Mouse (Mus musculus): ENCODE data around the gene Ankra2. TPM values are rescaled to one million over a fixed set of nuclear protein-coding genes. Genes with fewer than 3 reads are reported as not detected.

Gene Ankra2
- polyA plus RNA-seq, 1 experiment from 2014 or later = 42.2 TPM

DNA sequence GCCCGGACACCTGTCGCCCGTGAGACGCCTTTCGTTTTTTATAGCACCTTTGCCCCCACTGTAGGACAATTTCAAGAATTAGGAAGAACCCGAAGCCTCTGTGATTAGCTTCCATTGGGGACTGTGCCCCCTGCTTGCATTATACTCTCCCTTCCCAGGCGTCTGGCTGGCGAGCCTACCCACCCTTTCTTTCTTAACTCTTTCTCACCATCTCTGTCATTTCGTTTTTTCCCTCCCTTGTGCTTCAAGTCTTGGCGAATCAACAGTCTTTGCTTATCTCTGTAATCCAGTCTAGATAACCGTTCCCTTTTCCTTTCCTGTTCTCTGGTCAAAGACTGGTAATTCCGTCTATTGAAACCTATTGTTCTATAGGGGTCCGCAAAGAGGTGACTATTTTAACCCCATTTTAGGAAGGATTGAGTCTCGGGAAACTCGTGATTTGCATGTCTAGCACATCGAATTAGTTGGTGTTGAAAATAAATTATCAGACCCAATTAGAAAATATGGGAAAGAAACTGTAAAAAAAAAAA lies 649 bp downstream of the Ankra2 start:
- Histone ChIP-seq H3K4me3 (peak overlapping the region; percentile 65), H3K36me3 (peaks cover 24% of the 10 kb centered on the region), H3K9me3 (replicated peaks) (no peaks in the 10 kb centered on the region), H3K4me2 (replicated peaks) (peak overlapping the region; percentile 91), H3K27me3 (no peaks in the 10 kb centered on the region), H3K27ac (peak overlapping the region; percentile 95), H3K9ac (peak overlapping the region; percentile 86), H3K4me1 (peaks cover 18% of the 10 kb centered on the region)
- peak; percentile 60 for ATAC-seq (ENCODE audit: low FRiP score)
- WGBS = under 1% methylated on average over 16 of the region's 16 CpGs

DNA sequence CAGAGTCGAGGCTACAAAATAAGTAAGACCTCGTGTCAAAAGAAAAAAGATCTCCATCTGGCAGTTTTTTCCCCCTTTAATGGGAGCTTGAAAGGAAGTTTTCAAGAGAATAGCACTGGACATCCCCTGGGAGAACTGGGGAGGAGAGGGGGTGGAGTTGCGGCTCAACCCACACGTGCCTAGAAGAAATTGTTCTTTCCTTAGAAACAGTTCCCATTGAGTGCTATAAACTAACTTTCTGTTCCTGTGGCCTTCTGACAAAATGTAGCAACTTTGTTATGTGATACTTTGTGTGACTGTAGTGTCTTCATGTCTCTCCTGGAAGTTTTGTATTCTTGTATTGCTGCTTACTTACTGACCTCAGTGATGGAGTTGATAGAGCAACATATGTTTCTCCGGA lies 1.2 kb downstream of the Ankra2 start:
- Histone ChIP-seq H3K27me3 (no peaks in the 10 kb centered on the region), H3K36me3 (peaks cover 24% of the 10 kb centered on the region), H3K4me2 (replicated peaks) (peak overlapping the region; percentile 91), H3K9ac (peak overlapping the region; percentile 86), H3K9me3 (replicated peaks) (no peaks in the 10 kb centered on the region), H3K4me3 (peak overlapping the region; percentile 65), H3K27ac (no peak overlapping the region), H3K4me1 (peaks cover 18% of the 10 kb centered on the region)
- ATAC-seq (ENCODE audit: low FRiP score) = no peak
- 31% methylated on average over 5 of the region's 5 CpGs for WGBS

DNA sequence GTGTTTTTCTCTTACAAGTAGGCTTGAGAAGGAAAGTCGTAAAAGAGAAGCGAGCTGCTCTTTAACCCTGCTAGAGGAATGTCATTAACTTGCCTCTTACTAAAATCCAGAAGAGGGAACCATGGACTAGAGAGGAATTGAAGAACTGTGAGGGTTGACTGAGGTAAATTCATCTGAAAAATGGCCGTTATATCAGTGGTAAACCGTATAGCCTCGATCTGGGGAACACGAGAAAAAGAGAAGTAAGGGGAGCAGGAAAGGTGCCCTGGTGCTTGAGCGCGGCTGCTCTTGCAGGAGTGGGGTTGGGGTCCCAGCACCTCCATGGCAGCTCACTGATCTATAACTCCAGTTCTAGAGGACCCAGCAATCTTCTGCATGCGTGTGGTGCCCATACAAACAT lies 11.1 kb downstream of the Ankra2 start:
- ATAC-seq (ENCODE audit: low FRiP score) = no peak
- Histone ChIP-seq H3K9ac (no peak overlapping the region), H3K4me1 (no peaks in the 10 kb centered on the region), H3K4me2 (replicated peaks) (no peak overlapping the region), H3K4me3 (no peak overlapping the region), H3K27ac (no peak overlapping the region), H3K36me3 (peaks cover 55% of the 10 kb centered on the region), H3K9me3 (replicated peaks) (no peaks in the 10 kb centered on the region), H3K27me3 (no peaks in the 10 kb centered on the region)
- WGBS = 93% methylated on average over 9 of the region's 9 CpGs

DNA sequence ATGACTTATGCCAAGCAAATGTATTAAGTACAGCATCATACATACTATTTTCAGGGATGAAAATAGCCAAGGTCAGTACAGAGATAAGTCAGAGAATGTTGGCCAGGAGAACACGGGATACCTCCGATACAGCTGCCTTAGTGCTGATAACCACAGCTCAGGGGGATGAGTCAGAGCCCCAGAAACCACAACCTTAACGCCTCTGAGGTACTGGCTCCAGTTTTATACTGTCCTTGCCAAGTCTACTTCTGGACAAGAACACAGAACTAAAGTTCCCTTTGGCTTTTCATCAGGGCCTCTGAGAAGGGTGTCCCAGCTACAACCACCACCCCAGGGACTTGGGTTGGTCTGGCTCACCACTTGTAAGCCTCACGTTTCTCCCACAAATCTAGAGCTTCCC lies 12.8 kb downstream of the Ankra2 start:
- no peaks in the 10 kb centered on the region for H3K27me3 ChIP-seq
- H3K4me1 ChIP-seq = no peaks in the 10 kb centered on the region
- WGBS = 87% methylated on average over 4 of the region's 4 CpGs
- H3K4me2 ChIP-seq (replicated peaks) = no peak overlapping the region
- no peak overlapping the region for H3K9ac ChIP-seq
- H3K9me3 ChIP-seq (replicated peaks) = no peaks in the 10 kb centered on the region
- H3K4me3 ChIP-seq = no peak overlapping the region
- no peak for ATAC-seq (ENCODE audit: low FRiP score)
- H3K27ac ChIP-seq = no peak overlapping the region
- H3K36me3 ChIP-seq = peaks cover 48% of the 10 kb centered on the region

DNA sequence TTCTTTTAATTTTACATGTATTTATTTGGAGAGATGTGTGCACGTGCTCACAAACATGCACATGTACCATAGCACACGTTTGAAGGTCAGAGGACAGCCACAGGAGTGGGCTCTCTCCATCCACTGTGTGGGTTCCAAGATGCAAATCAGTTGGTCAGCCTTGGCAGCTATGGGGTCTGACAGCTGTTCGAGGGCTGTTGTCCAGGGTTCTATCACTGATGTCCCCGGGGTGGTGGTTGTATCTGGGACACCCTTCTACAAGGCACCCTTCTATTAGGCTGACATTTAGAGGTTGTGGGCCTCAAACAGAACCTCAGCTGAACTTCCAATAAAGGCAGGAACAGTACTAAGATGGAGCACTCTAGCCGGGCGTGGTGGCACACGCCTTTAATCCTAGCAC lies 13.4 kb downstream of the Ankra2 start:
- 88% methylated on average over 7 of the region's 7 CpGs for WGBS
- Histone ChIP-seq H3K4me2 (replicated peaks) (no peak overlapping the region), H3K9me3 (replicated peaks) (no peaks in the 10 kb centered on the region), H3K4me1 (no peaks in the 10 kb centered on the region), H3K27ac (no peak overlapping the region), H3K27me3 (no peaks in the 10 kb centered on the region), H3K36me3 (peaks cover 42% of the 10 kb centered on the region), H3K4me3 (no peak overlapping the region), H3K9ac (no peak overlapping the region)
- no peak for ATAC-seq (ENCODE audit: low FRiP score)

DNA sequence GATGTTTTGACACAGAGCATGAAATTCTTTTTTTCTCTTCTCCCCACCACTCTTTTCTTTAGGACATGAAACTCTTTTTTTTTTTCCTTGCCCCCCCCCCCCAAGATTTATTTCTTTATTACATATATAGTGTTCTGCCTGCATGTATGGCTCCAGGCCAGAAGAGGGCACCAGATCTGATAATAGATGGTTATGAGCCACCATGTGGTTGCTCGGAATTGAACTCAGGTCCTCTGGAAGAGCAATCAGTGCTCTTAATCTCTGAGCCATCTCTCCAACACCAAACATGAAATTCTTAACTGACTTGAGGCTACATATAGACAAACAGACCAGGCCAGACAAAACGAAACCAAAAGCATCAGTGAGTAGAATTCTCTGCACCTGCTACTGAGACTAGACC lies 14.6 kb downstream of the Ankra2 start:
- Histone ChIP-seq H3K4me1 (no peaks in the 10 kb centered on the region), H3K9ac (no peak overlapping the region), H3K4me2 (replicated peaks) (no peak overlapping the region), H3K27ac (no peak overlapping the region), H3K27me3 (no peaks in the 10 kb centered on the region), H3K36me3 (peaks cover 31% of the 10 kb centered on the region), H3K4me3 (no peak overlapping the region), H3K9me3 (replicated peaks) (no peaks in the 10 kb centered on the region)
- 86% methylated on average over 2 of the region's 2 CpGs for whole genome bisulfite sequencing
- no peak for ATAC-seq (ENCODE audit: low FRiP score)

DNA sequence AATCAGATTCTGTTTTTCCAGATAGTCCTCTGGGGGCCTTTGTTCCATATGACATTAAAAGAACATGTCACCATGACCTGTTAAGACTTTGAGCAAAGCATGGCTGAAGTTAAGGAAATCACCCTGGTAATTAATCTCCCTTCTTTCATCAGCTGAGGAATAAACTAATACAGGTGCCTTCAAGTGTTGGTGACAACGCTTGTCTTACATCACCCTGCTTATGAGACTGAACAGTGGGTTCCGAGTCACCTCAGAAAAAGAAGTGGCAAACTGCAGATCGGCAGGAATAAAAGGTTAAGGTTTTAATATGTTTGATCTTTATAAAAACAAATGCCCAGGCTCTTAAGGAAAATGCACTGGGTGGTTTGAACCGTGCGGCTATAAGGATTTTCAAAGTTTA lies 16.8 kb downstream of the Ankra2 start, which contains the start of gene Gm21976:
Gene Gm21976 (plus strand): TSS at position 202 of the 400 bp plus-strand sequence.
- Histone ChIP-seq H3K4me3 (no peak within 1 kb of the TSS), H3K4me1 (no peaks in the 10 kb centered on the region), H3K9me3 (replicated peaks) (no peaks in the 10 kb centered on the region), H3K9ac (no peak within 1 kb of the TSS), H3K27me3 (no peaks in the 10 kb centered on the region), H3K4me2 (replicated peaks) (no peak within 1 kb of the TSS), H3K36me3 (peaks cover 12% of the 10 kb centered on the region), H3K27ac (no peak within 1 kb of the TSS)
- no peak for ATAC-seq (ENCODE audit: low FRiP score)
- WGBS = 90% methylated on average over 5 of the region's 5 CpGs

DNA sequence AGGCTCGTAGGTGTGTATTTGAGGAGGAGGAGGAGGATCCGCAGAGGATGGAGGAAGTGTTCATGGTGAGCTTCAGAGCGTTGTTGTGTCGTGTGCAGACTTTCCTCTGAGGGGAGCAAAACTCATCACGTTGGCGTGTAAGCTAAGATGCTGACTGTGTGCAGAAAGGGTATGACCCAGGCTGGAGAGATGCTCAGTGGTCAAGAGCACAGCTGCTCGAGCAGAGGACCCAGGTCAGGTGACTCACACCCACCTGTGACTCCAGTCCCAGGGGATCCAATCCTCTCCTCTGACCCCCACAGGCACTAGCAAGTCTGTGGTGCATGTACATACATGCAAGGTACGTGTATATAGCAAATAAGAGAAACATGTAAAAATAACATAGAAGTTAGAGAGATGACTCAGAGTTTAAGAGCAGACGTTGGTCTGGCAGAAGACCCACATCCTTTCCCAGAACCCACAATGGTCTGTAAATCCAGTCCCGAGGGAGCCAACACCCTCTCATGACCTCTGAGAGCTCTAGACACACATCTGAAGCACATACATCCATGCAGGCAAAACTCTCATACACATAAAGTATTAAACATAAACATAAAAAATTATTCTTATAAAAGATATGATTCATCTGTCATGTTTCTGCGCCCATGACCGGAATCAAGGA lies 18.2 kb downstream of the Ankra2 start:
- Histone ChIP-seq H3K9me3 (replicated peaks) (no peaks in the 10 kb centered on the region), H3K27me3 (no peaks in the 10 kb centered on the region), H3K27ac (no peak overlapping the region), H3K9ac (no peak overlapping the region), H3K4me2 (replicated peaks) (no peak overlapping the region), H3K4me1 (no peaks in the 10 kb centered on the region), H3K36me3 (peaks cover 2% of the 10 kb centered on the region; the same call in 1 of the 2 replicates), H3K4me3 (no peak overlapping the region)
- ATAC-seq (ENCODE audit: low FRiP score) = no peak
- 83% methylated on average over 12 of the region's 12 CpGs for WGBS

DNA sequence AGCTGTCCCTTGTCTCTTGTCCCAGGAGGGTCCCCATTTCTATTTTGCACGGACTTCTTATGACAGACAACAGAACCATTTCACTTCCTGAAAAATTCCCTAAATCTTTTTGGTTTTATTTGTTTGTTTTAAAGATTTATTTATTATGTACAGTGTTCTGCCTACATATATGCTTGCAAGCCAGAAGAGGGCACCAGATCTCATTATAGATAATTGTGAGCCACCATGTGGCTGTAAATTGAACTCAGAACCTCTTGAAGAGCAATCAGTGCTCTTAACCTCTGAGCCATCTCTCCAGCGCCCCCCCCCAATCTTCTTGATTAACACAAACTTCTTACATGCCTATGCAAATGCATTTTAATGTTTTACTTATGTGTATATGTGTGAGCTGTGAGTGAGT lies 27.8 kb downstream of the Ankra2 start:
- H3K9ac ChIP-seq = no peak overlapping the region
- H3K4me2 ChIP-seq (replicated peaks) = no peak overlapping the region
- H3K4me3 ChIP-seq = no peak overlapping the region
- WGBS = 45% methylated on average over 2 of the region's 2 CpGs
- H3K9me3 ChIP-seq (replicated peaks) = no peaks in the 10 kb centered on the region
- H3K27ac ChIP-seq = no peak overlapping the region
- no peaks in the 10 kb centered on the region for H3K27me3 ChIP-seq
- H3K4me1 ChIP-seq = no peaks in the 10 kb centered on the region
- no peaks in the 10 kb centered on the region for H3K36me3 ChIP-seq
- ATAC-seq (ENCODE audit: low FRiP score) = no peak

DNA sequence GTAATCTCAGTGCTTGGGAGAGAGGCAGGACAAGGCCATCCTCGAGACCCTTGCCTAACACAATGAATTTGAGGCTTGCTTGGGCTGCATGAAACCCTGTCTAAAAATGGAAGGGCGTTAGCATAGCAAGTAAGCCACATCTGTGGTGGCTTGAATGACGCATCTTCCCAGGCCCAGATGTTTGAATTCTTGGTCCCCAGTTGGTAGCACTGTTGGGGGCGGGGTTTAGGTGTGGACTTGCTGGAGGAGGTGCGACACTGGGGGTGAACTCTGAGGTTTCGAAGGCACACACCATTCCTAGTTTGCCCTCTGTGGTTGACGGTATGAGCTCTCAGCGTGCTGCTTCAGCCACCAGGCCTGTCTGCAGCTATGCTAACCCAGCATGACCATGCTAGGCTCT lies 28.8 kb downstream of the Ankra2 start:
- no peaks in the 10 kb centered on the region for H3K4me1 ChIP-seq
- no peaks in the 10 kb centered on the region for H3K36me3 ChIP-seq
- H3K27ac ChIP-seq = no peak overlapping the region
- H3K9me3 ChIP-seq (replicated peaks) = no peaks in the 10 kb centered on the region
- H3K4me3 ChIP-seq = no peak overlapping the region
- ATAC-seq (ENCODE audit: low FRiP score) = no peak
- H3K4me2 ChIP-seq (replicated peaks) = no peak overlapping the region
- no peak overlapping the region for H3K9ac ChIP-seq
- no peaks in the 10 kb centered on the region for H3K27me3 ChIP-seq
- WGBS = 79% methylated on average over 8 of the region's 8 CpGs

DNA sequence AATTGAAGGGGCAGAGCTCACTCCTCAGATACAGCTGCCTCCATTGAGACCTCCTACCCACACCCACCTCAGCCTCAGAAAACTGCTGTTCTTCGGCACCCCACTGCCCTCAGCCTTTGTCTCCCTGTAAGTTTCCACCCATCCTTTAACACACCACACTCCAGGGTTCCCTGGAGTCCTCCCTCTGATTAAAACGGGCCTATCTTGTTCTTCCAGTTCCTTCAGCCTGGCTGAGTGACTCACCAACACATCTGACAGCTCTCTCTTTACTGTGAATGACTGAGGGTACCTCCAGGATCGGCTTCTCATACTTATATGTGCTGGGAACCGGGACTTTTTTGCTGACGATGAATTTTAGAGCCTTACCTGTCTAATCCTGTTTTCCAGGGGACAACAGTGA lies 33.2 kb downstream of the Ankra2 start:
- Histone ChIP-seq H3K27ac (no peak overlapping the region), H3K4me2 (replicated peaks) (no peak overlapping the region), H3K9me3 (replicated peaks) (no peaks in the 10 kb centered on the region), H3K9ac (no peak overlapping the region), H3K27me3 (no peaks in the 10 kb centered on the region; the same call in 1 of the 2 replicates), H3K36me3 (no peaks in the 10 kb centered on the region), H3K4me3 (no peak overlapping the region), H3K4me1 (no peaks in the 10 kb centered on the region)
- no peak for ATAC-seq (ENCODE audit: low FRiP score)
- WGBS = 46% methylated on average over 5 of the region's 5 CpGs

DNA sequence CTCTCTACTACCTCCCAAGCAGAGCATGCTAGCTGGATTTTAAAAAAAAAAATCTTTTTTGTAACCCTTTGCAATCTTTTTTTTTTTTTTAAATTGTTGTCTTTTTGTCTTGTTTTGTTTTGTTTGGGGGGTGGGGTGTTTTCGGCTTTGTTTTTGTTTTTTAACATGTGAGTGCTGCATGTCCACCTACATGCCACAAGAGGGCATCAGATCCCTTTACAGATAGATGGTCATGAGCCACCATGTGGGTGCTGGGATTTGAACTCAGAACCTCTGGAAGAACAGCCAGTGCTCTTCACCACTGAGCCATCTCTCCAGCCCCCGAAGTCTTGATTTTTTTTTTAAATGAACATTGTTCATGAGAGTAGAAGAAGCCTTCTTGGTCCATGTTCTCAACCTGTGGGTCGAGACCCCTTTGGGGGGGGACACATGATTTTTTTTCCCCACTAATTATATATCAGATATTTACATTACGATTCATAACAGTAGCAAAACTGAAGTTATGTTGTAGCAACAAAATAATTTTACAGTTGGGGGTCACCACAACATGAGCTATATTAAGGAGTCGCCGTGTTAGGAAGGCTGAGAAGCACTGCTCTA lies 35.1 kb downstream of the Ankra2 start:
- 91% methylated on average over 6 of the region's 6 CpGs for WGBS
- no peak overlapping the region for H3K27ac ChIP-seq
- no peak overlapping the region for H3K9ac ChIP-seq
- no peaks in the 10 kb centered on the region for H3K9me3 ChIP-seq (replicated peaks)
- ATAC-seq (ENCODE audit: low FRiP score) = no peak
- no peaks in the 10 kb centered on the region for H3K4me1 ChIP-seq
- no peaks in the 10 kb centered on the region; the same call in 1 of the 2 replicates for H3K27me3 ChIP-seq
- no peak overlapping the region for H3K4me2 ChIP-seq (replicated peaks)
- no peak overlapping the region for H3K4me3 ChIP-seq
- H3K36me3 ChIP-seq = no peaks in the 10 kb centered on the region
